Mouse (Mus musculus): ENCODE data around the gene Bcl11a. TPM values are rescaled to one million over a fixed set of nuclear protein-coding genes. Genes with fewer than 3 reads are reported as not detected.
A peak's percentile ranks its signal among the peaks of the same experiment; 100 is the strongest.

Gene Bcl11a
- under 1 TPM in 2 of 4 experiments, not detected in 2; 0.07 to 0.17 TPM for total RNA-seq (2022)

- DNase-seq (ENCODE audit: low spot score in 2 of 2) = no peak
Observed at GRCm38 (mm10) chr11:24077795-24078705, at the start of gene Bcl11a. Bcl11a (plus strand) TSS chr11:24078056.

DNA sequence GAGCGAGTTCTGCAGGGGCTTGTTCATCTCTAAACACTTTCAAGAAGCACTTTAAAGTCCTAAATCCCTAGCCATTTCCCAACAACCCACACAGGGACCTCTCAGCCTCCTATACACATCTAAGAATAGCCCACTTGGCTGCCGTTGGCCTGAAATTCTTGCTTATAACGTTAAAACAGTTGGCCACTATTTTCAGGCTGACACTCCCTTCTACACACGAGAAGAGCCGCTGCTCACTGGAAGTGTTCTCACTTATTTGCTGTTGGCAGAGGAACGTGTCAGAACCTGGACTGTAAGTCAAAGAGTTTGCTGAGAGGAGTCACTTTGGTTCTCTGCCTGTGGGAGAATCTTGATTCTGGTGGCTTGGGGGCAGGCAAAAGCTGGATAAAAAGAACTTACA, 33.8 kb upstream of the Bcl11a start:
- DNase-seq (ENCODE audit: low spot score in 2 of 2) = no peak

GRCm38 (mm10) chr11:24049226-24050031, 28.4 kb upstream of the Bcl11a start:
- peak; percentile 29 to 41 for DNase-seq (ENCODE audit: low spot score in 2 of 2)

DNA sequence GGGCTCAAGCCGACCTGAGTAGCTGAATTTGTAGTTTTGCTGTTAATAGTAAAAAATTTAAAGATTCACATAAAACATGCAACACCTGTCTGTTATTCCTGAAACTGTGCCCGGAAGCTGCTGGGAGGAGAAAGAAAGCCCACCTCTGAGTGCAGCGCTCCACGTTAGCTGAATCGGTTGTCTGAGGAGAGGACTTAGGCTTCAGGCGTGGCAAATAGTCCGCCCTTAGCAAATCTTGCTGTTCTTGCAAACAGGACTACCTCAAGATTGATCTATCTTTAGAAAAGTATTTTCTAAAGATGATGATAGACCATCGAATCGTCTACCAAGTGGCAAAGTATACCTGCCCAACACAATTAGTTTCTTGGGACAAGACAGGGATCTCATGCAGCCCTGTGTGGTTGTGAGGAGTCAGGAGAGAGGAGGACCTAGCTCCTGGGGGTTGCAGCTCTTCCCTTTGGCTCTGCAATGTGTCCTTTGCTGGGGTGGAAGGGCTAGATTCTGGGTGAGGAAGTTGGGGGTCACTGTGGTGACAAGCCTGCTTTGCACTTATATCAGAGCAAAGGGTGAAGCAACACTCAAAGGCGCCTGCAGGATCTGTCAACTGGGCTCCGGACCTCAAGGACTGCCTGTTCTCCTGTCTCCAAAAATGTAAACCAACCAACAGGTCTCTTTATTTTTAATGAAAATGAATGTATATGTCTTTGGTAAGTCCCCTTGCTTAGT, 27.7 kb upstream of the Bcl11a start:
- DNase-seq (ENCODE audit: low spot score in 2 of 2) = no peak

- no peak for DNase-seq (ENCODE audit: low spot score in 2 of 2)
Observed at GRCm38 (mm10) chr11:24052882-24053281, 25.0 kb upstream of the Bcl11a start.

DNA sequence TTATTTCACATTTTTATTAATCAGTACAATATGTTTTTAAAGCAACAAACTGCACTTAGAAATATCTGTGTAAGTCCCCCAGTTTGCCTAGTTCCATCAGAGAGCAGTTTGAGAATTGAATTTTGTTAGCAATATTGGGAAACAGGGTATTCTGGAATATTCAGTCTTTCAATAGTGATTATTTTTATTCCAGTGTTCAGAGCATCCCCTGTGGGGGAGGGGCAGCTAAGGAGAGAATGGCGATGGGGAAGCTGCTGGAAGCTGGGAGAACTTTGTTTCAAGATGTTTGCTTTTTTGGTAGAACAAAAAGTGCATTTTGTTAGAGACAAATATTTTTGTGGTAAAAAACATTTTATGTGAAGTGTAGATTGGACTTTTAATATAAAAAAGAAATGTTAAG, 18.7 kb upstream of the Bcl11a start:
- no peak for DNase-seq (ENCODE audit: low spot score in 2 of 2)

- no peak for DNase-seq (ENCODE audit: low spot score in 2 of 2)
Observed at GRCm38 (mm10) chr11:24060428-24060827, 17.4 kb upstream of the Bcl11a start.

GRCm38 (mm10) chr11:24061819-24062218, 16.0 kb upstream of the Bcl11a start:
- no peak for DNase-seq (ENCODE audit: low spot score in 2 of 2)

- no peak for DNase-seq (ENCODE audit: low spot score in 2 of 2)
Observed at GRCm38 (mm10) chr11:24062495-24063096, 15.3 kb upstream of the Bcl11a start.

- DNase-seq (ENCODE audit: low spot score in 2 of 2) = no peak
Observed at GRCm38 (mm10) chr11:24064221-24064620, 13.6 kb upstream of the Bcl11a start.

DNA sequence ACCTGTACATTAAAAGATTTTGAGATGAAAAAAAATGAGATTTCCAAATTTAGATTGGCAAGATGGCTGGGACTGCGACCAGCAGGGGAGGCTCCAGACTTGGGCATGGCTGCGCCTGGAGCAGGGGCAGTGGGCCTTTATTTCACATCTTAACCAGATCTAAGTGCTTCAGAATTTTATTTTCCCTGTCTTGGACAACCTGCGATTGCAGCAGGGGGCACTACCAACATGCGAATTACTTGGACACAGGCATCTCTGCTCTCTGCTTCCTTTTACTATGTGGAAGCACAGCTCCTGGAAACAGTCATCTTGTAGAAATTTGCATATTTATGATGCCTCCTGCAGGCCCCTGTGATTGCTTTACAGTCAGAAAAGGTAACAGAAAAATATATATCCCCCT, 12.5 kb upstream of the Bcl11a start:
- DNase-seq (ENCODE audit: low spot score in 2 of 2) = no peak

- DNase-seq (ENCODE audit: low spot score in 2 of 2) = no peak
Observed at GRCm38 (mm10) chr11:24074021-24074591, 3.8 kb upstream of the Bcl11a start.

- no peak for DNase-seq (ENCODE audit: low spot score in 2 of 2)
Observed at GRCm38 (mm10) chr11:24074634-24075104, 3.2 kb upstream of the Bcl11a start, which contains the start of gene A830031A19Rik. A830031A19Rik (minus strand) TSS chr11:24075054.

DNA sequence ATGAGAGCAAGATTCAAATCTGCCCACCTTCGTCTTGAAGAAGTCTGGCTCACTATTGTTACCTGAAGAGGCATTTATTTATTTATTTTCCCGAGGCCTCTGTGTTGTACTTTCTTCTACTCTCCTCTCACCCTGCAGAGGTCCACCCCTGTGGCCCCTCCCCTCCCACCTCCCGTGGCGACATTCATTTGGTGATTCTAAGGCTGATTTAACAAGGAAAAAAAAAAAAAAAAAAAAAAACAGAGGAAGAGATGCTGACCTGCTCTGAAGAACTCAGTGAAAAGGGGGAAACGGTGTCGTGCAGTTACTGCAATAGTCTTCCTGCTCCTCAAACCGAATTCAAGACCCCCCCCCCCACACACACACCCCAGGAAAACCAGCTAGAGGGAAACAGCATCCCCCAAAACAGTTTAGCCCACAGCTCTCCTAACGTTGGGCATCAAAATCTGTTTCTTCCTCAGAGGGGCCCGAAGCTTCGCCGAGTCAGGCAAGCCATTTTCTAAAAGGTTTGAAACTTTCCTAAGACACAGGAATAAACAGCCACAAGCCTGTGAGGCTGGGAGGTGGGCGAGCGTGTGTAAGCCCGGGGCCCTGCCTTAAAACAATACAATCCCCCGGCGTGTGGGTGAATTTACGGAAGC, 2.2 kb upstream of the Bcl11a start:
- no peak for DNase-seq (ENCODE audit: low spot score in 2 of 2)

DNA sequence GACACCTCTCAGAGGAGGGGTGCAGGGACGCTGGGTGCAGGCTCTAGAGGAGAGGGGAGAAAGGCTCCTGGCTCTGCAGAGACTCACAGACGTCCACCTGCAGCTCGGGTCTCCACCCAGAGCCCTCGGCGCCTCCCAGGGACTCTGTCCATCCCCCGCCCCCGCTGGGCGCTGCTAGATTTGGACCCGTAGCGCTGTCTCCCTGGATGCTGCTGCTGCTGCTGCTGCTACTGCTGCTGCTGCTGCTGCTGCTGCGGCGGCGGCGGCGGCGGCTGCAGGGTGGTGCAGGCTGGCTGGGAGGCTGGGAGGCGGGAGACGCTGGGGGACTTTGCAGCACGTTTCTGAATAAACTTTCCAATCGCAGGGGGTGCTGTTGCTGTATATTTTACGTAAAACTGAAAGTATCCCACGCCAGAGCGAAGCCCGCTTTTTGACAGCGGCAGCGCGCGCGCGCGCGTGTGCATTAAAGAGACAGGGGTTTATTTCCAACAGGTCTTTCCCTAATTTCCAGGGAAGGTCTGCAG, 1.7 kb upstream of the Bcl11a start:
- peak in 1 of 2 experiments; percentile 4 for DNase-seq (ENCODE audit: low spot score in 2 of 2)

GRCm38 (mm10) chr11:24076821-24077730, 780 bp upstream of the Bcl11a start:
- no peak for DNase-seq (ENCODE audit: low spot score in 2 of 2)

GRCm38 (mm10) chr11:24078706-24079316, 955 bp downstream of the Bcl11a start:
- DNase-seq (ENCODE audit: low spot score in 2 of 2) = no peak
